Mouse (Mus musculus): ENCODE results near the gene Ckm. TPM values are rescaled to one million over a fixed set of nuclear protein-coding genes. Genes with fewer than 3 reads are reported as not detected.

Ckm gene
- polyA plus RNA-seq, 1 experiment = 81.7 TPM

GRCm38 (mm10) chr7:19382166-19382541 is 22.4 kb upstream of the Ckm start:
- DNase-seq (ENCODE audit: low read depth, low spot score) = no peak
- under 1% methylated on average over 32 of the region's 37 CpGs for WGBS

DNA sequence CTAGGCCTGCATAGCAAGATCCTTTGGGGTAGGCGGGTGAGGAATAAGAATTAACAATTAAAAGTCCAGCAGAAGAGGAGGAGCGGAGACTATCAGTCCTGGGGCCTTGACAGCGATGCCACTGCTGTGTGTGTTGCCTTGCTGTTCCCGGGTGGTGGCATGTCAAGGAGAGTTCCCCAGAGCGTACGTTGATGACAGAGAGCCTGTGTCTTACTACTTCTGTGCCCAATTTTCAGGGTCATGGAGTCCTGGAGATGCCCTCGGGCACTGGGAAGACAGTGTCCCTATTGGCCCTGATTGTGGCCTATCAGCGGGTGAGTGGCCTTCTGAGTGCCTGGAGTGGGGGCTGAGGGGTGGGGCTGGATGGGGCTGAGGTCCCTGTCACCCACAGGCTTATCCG is 20.9 kb upstream of the Ckm start:
- 93% methylated on average over 9 of the region's 9 CpGs for WGBS
- no peak for DNase-seq (ENCODE audit: low read depth, low spot score)

DNA sequence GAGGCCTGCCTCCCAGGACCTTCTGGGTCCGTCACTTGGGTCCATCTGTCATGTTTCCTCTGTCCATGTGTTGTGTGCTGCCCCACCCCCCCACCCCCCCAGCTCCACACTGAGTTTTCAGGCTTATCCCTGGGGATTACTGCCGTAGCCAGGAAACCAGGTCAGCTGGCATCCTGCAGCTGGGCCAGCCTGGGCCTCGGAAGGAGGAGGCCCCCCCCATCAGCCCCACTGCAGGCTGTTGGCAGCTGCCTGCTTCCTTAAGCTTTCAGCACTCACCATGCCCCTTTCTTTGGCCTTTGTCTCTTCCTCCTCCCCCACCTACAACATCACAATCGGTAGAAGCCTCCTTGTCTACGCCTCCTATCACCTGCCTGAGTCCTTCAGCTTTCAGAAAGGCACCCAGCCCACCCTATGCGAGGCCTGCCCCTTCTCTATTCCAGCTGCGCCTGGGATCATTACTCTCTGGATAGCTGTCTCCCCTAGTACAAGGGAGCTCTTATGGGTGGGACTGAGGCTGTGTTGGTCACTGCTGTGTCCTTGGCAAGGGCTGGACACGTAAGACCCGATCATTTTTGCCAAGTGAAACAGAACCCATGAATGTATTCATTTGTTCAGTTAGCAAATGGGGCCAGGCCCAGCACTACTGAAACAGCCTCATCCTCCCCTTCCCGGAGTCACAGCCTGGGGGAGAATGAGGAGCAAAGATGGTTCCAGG is 15.7 kb upstream of the Ckm start:
- WGBS = 85% methylated on average over 10 of the region's 10 CpGs
- no peak for DNase-seq (ENCODE audit: low read depth, low spot score)

DNA sequence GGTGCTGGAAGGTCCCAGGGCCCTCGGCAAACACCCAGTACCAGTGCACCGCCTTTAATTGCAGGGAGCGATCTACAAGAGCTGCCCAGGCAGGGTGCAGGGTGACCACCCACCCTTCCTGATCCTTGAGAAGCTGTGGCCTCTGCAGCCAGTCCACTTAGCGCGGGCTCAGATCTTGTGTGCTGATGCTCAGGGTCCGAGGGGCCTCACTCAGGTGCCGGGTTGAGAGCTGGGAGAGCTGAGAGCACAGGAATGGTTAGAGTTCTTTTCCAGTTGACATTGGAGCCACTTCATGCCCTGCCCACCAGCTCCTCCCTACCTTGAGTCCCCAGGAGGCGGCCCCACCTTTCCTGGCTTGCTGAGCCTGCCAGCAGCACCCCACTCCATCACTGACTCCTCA is 10.1 kb upstream of the Ckm start:
- no peak for DNase-seq (ENCODE audit: low read depth, low spot score)
- WGBS = 84% methylated on average over 8 of the region's 8 CpGs

DNA sequence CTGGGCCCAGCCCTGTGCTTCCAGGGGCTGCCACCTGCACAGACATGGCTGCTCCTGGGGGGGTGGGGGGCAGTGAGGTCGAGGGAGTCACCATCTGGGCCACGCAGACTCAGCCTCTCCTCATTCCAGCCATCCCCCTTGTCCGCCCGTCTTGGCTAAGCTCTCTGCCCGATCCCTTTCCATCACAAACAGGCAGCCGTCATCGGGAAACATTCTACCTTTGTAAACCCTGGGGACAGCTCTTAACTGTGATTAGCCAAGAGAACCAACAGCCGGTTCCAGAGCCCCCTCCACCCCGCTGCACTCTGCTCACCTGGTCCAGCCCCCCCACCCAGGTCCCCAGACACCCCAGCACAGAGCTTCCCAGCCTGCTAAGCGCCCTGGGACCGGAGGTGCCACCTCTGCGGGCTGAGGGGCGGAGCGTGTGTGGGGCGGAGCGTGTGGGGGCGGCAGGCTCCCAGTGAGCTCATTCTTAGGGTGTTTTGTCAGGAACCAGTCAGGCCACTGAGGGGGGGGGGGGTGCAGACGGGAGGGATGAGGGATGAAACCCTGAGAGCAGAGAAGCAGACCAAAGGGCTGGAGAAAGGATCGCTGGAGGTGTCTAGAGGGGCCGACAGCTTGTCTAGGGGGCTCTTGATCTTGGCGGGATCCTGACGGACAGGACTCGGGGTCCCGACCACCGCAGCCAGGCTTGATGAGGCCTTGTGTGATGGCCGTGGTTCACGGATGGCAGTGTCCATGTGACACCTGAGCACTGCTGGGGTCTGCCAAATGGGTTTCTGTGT is 4.9 kb upstream of the Ckm start:
- no peak for DNase-seq (ENCODE audit: low read depth, low spot score)
- WGBS = 5% methylated on average over 27 of the region's 27 CpGs

DNA sequence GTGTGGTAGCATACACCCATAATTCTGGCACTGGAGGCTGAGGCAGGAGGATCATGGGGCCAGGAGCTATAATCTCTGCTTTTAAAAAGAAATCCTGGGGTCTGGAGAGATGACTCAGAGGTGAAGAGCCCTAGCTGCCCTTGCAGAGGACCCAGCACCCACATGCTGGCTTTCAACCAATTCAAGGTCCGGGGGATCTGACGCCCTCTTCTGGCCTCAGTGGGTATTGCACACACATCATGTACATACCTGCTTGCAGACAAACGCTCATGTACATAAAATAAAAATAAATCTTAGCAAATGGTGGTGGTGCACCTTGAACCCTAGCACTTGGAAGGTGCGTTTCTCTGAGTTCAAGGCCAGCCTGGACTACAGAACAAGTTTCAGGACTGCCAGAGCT is 3.6 kb upstream of the Ckm start:
- 80% methylated on average over 4 of the region's 4 CpGs for WGBS
- no peak for DNase-seq (ENCODE audit: low read depth, low spot score)

DNA sequence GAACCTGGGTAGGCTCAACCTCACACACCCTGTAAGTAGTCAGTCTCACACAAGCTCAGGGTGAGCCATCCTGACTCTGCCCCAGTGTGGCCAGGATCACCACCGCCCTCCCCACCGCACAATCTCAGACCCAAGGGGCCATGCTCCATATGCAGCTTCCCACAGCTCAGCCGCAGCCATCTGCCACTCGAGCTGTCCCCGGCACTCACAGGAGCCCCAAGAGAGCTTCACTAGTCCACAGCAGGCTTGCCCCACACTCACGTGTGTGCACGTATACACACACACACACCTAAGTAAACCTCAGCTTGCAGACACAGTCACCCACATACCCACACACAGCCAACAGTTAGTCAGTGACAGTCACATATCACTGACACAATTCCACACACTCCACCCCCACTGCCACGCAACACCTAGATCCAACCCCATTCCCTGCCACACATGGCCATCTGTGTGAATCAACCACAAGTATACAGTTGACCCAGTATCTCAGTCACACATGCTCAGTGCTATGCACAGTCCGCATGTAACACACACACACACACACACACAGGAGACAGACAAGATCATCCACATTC is 2.0 kb upstream of the Ckm start:
- no peak for DNase-seq (ENCODE audit: low read depth, low spot score)
- WGBS = 78% methylated on average over 9 of the region's 9 CpGs

- 1% methylated on average over 62 of the region's 62 CpGs for WGBS
These were observed 762 bp upstream of the Ckm start, which contains the start of gene Klc3 for GRCm38 (mm10) chr7:19403731-19404296. TSS of gene Klc3 (minus strand) at chr7:19404104.

GRCm38 (mm10) chr7:19405417-19405816 is 841 bp downstream of the Ckm start:
- peak; percentile 40 for DNase-seq (ENCODE audit: low read depth, low spot score)
- WGBS = 3% methylated on average over 19 of the region's 19 CpGs

More at GRCm38 (mm10) chr7:19403731-19404296, 762 bp upstream of the Ckm start, which contains the start of gene Klc3:
- peak; percentile 25 for DNase-seq (ENCODE audit: low read depth, low spot score)

GRCm38 (mm10) chr7:19409753-19410152 is 5.2 kb downstream of the Ckm start:
- WGBS = 53% methylated on average over 6 of the region's 6 CpGs
- no peak for DNase-seq (ENCODE audit: low read depth, low spot score)

DNA sequence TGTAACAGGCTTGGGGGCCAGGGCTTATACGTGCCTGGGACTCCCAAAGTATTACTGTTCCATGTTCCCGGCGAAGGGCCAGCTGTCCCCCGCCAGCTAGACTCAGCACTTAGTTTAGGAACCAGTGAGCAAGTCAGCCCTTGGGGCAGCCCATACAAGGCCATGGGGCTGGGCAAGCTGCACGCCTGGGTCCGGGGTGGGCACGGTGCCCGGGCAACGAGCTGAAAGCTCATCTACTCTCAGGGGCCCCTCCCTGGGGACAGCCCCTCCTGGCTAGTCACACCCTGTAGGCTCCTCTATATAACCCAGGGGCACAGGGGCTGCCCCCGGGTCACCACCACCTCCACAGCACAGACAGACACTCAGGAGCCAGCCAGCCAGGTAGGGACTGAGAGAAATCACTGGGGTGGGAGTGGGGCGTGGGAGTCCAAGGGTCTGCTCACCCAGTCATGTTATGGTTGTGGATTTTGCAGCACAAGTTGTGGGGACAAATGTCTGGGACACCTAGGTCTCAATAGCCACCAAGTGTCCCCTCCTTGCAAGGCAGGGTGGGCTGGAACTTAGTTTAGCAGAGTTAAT is 6.3 kb downstream of the Ckm start:
- DNase-seq (ENCODE audit: low read depth, low spot score) = no peak
- WGBS = 47% methylated on average over 11 of the region's 11 CpGs

DNA sequence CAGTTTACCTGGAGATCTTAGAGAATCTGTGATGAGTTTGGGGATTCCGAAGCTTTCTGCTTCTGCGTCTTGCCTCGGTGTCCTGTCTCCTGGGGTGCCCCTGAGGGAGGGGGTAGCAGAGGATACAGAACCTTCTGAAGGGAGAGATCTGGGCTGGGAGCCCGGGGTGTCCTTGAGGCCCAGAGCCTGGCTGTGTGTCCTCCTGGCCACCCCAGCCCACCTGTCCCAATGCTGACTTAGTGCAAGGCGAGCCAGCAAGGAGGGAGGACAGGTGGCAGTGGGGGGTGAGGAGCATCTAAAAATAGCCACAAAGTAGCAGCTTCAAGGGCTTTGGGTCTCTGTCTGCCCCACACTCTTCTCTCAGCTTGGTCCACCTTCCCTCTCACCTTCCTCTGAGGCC is 7.2 kb downstream of the Ckm start:
- 75% methylated on average over 5 of the region's 5 CpGs for WGBS
- DNase-seq (ENCODE audit: low read depth, low spot score) = no peak

GRCm38 (mm10) chr7:19413525-19413924 is 8.9 kb downstream of the Ckm start:
- DNase-seq (ENCODE audit: low read depth, low spot score) = no peak
- 44% methylated on average over 3 of the region's 3 CpGs for WGBS

- DNase-seq (ENCODE audit: low read depth, low spot score) = no peak
These were observed 12.0 kb downstream of the Ckm start for GRCm38 (mm10) chr7:19416590-19416989.

GRCm38 (mm10) chr7:19420121-19420520 is 15.5 kb downstream of the Ckm start:
- DNase-seq (ENCODE audit: low read depth, low spot score) = no peak
- 5% methylated on average over 28 of the region's 28 CpGs for WGBS

More at GRCm38 (mm10) chr7:19416590-19416989, 12.0 kb downstream of the Ckm start:
- 67% methylated on average over 15 of the region's 15 CpGs for WGBS

DNA sequence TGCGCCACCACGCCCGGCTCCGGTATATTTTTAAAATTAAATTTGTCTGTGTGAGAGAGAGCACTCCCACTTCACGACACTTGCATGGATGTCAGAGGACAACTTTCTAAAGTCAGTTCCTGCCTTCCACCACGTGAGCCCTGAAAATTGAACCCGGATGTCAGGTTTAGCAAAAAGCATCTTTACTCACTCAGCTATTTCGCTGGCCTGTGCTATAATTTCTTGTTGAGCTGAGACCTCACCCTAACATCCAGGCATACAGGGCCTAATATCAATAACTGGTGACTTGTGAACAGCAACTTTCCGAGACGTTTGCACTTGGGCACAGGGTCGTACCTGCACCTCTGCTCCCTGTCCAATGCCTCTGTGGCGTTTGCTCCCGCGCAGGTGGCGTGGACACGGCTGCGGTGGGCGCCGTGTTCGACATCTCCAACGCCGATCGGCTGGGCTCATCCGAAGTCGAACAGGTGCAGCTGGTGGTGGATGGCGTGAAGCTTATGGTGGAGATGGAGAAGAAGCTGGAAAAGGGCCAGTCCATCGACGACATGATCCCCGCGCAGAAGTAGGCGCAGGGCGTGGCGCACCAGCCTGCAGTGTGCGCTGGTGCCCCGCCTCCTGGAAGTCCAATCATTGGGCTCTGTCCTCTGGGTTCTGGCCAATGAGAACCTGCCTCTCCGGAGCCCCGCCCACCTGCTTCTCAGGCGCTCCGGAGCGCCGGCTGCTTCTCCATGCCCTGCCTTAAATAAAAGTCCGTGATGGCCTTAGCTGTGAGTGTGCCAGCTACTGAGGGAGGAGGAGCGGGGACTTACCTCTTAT is 16.5 kb downstream of the Ckm start:
- WGBS = 12% methylated on average over 39 of the region's 43 CpGs
- peak; percentile 76 for DNase-seq (ENCODE audit: low read depth, low spot score)

- WGBS = 87% methylated on average over 3 of the region's 3 CpGs
- no peak for DNase-seq (ENCODE audit: low read depth, low spot score)
These were observed 18.5 kb downstream of the Ckm start for GRCm38 (mm10) chr7:19423083-19423482.

GRCm38 (mm10) chr7:19424051-19424450 is 19.5 kb downstream of the Ckm start:
- DNase-seq (ENCODE audit: low read depth, low spot score) = no peak
- 46% methylated on average over 4 of the region's 4 CpGs for WGBS

DNA sequence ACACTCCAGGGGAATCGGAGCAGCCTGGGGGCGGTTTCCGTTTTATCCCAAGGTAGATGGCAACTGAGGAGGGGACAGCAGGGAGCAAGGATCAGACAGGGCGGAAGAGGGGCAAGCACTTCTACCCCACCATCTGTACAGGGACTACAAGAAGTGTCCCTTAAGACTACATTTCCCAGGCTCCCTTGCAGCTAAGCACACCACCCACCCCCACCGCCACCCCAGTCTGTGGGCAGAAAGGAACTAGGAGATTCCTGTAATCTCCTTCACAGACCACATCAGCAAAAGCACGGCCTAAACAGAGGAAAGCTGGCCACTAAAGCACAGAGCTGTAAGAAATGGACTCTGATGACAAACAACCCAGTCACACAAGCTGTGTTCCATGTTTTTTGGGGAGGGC is 21.8 kb downstream of the Ckm start:
- 91% methylated on average over 6 of the region's 6 CpGs for WGBS
- DNase-seq (ENCODE audit: low read depth, low spot score) = no peak
